Mouse (Mus musculus): ENCODE results near the gene Olfr523. TPM values are rescaled to one million over a fixed set of nuclear protein-coding genes. Genes with fewer than 3 reads are reported as not detected.

Olfr523 gene
- polyA plus RNA-seq (2017; shearing (Covaris generic)): 0.06 TPM

GRCm38 (mm10) chr7:140172936-140173335, at the start of gene Olfr523:
Gene Olfr523, plus strand, starts transcription at chr7:140173217.

GRCm38 (mm10) chr7:140137135-140138020, 35.6 kb upstream of the Olfr523 start, which contains the start of gene Mtg1:
Gene Mtg1, plus strand, starts transcription at chr7:140137564.

DNA sequence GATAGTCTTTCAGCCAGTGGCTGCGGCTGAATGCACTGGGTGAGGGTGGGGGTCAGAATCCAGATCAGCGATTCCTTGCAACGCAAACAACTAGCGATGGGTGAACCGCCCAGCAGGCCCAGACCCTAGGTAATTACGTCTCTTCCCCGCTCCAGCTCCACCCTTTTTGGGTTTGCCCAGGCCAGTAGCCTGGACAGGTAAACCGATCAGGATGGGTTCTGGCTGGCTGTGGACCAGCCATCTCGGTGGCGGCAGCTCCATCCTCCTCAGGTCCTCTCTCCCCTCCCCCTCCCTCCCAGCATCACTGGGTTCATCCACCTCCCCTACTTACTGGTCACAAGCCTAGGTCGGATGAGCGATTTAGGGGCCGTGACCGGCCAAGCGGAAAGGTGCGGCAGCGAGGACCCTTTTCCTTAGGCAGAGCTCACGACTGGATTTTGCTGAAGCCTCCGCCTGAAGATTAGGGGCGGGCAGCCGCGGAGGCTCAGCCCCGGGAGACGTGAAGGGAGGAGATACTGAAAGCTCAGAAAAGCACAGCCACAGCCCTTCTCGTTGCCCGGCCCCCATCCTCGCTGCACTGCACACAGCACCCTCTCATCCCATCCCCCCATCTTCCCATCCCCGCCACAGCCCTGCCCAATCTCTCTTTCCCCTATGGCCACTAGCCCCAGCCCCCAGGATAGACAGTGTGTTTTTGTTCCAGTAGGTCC, 18.6 kb upstream of the Olfr523 start, which contains the start of gene Sprn:
Sprn (minus strand) TSS at position 660 of the 710 bp plus-strand sequence.

DNA sequence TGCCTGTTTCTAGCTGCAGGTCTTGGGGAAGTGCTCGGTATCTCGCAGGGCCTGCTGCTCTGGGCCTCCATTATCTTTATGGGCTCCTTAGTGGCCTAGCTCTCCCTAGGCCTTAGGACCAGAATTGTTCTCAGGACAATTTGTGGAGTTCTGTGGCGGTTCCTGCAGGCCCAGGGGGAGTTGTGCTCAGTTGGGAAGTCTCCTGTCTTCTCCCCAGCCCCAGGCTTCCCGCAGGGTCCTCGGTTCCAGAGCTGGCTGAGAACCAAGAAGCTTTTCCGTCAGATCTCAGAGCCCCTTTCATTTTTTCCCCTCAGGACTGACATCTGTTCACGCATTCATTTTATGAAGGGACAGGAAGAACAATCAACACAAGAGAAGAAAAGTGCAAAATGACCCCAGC, 8.4 kb upstream of the Olfr523 start, which contains the start of gene Olfr522:
Olfr522 (minus strand) TSS at position 101 of the 400 bp plus-strand sequence.

GRCm38 (mm10) chr7:140205864-140206263, 32.8 kb downstream of the Olfr523 start, which contains the start of gene Olfr524:
Gene Olfr524, minus strand, starts transcription at chr7:140205964.

DNA sequence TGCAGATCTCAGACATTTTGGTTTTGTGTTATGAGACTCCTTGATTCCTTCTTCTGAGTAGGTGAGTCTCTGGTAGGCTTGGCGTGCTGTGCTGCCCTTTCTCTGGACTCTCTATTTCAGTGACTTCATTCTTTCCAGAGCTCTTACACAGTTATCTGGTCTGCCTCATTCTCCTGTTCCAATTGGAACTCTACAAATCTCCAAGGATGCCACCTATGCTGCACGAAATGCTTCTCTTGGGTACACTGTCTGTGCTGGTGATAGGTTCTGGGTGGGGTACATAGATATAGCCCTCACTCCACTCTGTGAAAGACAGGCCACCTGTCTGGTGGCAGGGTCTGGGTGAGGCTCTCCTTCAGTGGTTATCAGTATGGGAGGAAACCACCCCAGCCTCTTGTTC, 45.0 kb downstream of the Olfr523 start, which contains the start of gene Cd163l1:
Cd163l1 (plus strand) TSS at position 301 of the 400 bp plus-strand sequence.

Other genes starting within 250 kb of the Olfr523 start
- gene Utf1, start 229.4 kb upstream of the Olfr523 start, polyA plus RNA-seq (2017; shearing (Covaris generic)): 4.3 TPM
- not detected for gene 6430531B16Rik, start 194.5 kb upstream of the Olfr523 start, polyA plus RNA-seq (2017; shearing (Covaris generic))
- gene Adam8, start 180.7 kb upstream of the Olfr523 start, polyA plus RNA-seq (2017; shearing (Covaris generic)): 5.5 TPM
- 58.4 TPM for gene Zfp511, start 136.8 kb upstream of the Olfr523 start, polyA plus RNA-seq (2017; shearing (Covaris generic))
- 41.2 TPM for gene Tubgcp2, start 136.5 kb upstream of the Olfr523 start, polyA plus RNA-seq (2017; shearing (Covaris generic))
- not detected for gene Msx3, start 124.1 kb upstream of the Olfr523 start, polyA plus RNA-seq (2017; shearing (Covaris generic))
- gene Caly, start 90.7 kb upstream of the Olfr523 start, polyA plus RNA-seq (2017; shearing (Covaris generic)): not detected
- not detected for gene Prap1, start 79.8 kb upstream of the Olfr523 start, polyA plus RNA-seq (2017; shearing (Covaris generic))
- gene Fuom, start 70.8 kb upstream of the Olfr523 start, polyA plus RNA-seq (2017; shearing (Covaris generic)): 9.9 TPM
- gene Paox, start 57.4 kb upstream of the Olfr523 start, polyA plus RNA-seq (2017; shearing (Covaris generic)): 7.2 TPM
- gene Echs1, start 56.7 kb upstream of the Olfr523 start, polyA plus RNA-seq (2017; shearing (Covaris generic)): 63.4 TPM
- gene Mtg1, start 35.7 kb upstream of the Olfr523 start, polyA plus RNA-seq (2017; shearing (Covaris generic)): 37.2 TPM
- not detected for gene Sprn, start 18.3 kb upstream of the Olfr523 start, polyA plus RNA-seq (2017; shearing (Covaris generic))
- 0.06 TPM for gene Olfr522, start 8.5 kb upstream of the Olfr523 start, polyA plus RNA-seq (2017; shearing (Covaris generic))
- gene Olfr524, start 32.7 kb downstream of the Olfr523 start, polyA plus RNA-seq (2017; shearing (Covaris generic)): not detected
- gene Cd163l1, start 45.0 kb downstream of the Olfr523 start, polyA plus RNA-seq (2017; shearing (Covaris generic)): 0.08 TPM
- gene 5830411N06Rik, start 74.1 kb downstream of the Olfr523 start, polyA plus RNA-seq (2017; shearing (Covaris generic)): 0.17 TPM
- not detected for gene Olfr525, start 147.6 kb downstream of the Olfr523 start, polyA plus RNA-seq (2017; shearing (Covaris generic))
- not detected for gene Olfr527, start 160.8 kb downstream of the Olfr523 start, polyA plus RNA-seq (2017; shearing (Covaris generic))
- not detected for gene Olfr60, start 188.5 kb downstream of the Olfr523 start, polyA plus RNA-seq (2017; shearing (Covaris generic))
- 0.12 TPM for gene Olfr530, start 203.1 kb downstream of the Olfr523 start, polyA plus RNA-seq (2017; shearing (Covaris generic))
- gene Olfr531, start 229.7 kb downstream of the Olfr523 start, polyA plus RNA-seq (2017; shearing (Covaris generic)): not detected
- 0.07 TPM for gene Olfr532, start 248.4 kb downstream of the Olfr523 start, polyA plus RNA-seq (2017; shearing (Covaris generic))

Measured in CD4-positive, CD25-positive, alpha-beta regulatory T cell (primary cell).